Mouse (Mus musculus) lung, adult 2 months (tissue): ENCODE measurements around the gene Tmem39a.

ENCODE experiments used
- CTCF ChIP-seq: fragments of 200-500 bp; IDR thresholded peaks from 2 replicates; pipeline ENCODE4 v1.5.1; 2011; ENCODE audit warnings: mild to moderate bottlenecking, low read length, control low read depth; ENCODE audit not compliant: insufficient read depth
- POLR2A ChIP-seq: fragments of 200-500 bp; IDR thresholded peaks from 2 replicates; pipeline ENCODE4 v1.6.1; 2011; ENCODE audit warnings: low read depth, mild to moderate bottlenecking, control low read depth, low read length, borderline replicate concordance; ENCODE audit errors: extremely low read depth

DNA sequence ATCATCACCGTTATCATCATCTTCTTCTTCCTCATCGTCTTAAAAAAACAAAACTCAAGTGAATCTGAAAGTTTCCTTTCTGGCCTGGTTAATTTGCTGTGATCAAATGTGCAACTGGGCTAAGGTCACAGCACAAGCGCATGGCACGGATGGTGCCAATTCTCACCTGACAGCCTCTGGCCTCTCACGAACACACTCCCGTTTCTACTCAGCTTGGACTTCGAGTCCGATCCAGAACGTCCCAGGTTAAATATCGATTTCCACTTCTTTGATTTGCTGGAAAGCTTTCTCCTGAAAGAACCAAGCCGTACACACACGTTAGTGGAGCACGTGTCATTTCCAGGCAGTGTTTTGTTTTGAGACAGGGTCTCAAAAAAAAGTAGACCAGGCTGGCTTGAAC, 59.5 kb downstream of the Tmem39a start:
- TF ChIP-seq CTCF: no peak
- TF ChIP-seq POLR2A: no peak
